Mouse (Mus musculus) layer of hippocampus, postnatal 25 days (tissue): ENCODE measurements around the gene Klrb1b. TPM values are rescaled to one million over a fixed set of nuclear protein-coding genes. Genes with fewer than 3 reads are reported as not detected.
A peak's percentile ranks its signal among the peaks of the same experiment; 100 is the strongest.
"Not testable (repeated sequence)": the region's sequence is repeated elsewhere in the genome, so short reads cannot be mapped to it uniquely, and the experiment has no call there.

ENCODE experiments used
- DNase-seq, 2 experiments: peaks; one replicate each; pipeline ENCODE4 v3.0.0; 2022; ENCODE audit warnings: mixed read lengths in 2 of 2, low spot score in 1 of 2; ENCODE audit errors: extremely low spot score in 1 of 2
- total RNA-seq, 2 experiments: library from RNA; stranded (reverse); gene quantifications; 2 replicates each; pipeline ENCODE4 v1.2.3; 2021

Gene Klrb1b
- total RNA-seq, 2 experiments from 2014 or later = not detected

DNA sequence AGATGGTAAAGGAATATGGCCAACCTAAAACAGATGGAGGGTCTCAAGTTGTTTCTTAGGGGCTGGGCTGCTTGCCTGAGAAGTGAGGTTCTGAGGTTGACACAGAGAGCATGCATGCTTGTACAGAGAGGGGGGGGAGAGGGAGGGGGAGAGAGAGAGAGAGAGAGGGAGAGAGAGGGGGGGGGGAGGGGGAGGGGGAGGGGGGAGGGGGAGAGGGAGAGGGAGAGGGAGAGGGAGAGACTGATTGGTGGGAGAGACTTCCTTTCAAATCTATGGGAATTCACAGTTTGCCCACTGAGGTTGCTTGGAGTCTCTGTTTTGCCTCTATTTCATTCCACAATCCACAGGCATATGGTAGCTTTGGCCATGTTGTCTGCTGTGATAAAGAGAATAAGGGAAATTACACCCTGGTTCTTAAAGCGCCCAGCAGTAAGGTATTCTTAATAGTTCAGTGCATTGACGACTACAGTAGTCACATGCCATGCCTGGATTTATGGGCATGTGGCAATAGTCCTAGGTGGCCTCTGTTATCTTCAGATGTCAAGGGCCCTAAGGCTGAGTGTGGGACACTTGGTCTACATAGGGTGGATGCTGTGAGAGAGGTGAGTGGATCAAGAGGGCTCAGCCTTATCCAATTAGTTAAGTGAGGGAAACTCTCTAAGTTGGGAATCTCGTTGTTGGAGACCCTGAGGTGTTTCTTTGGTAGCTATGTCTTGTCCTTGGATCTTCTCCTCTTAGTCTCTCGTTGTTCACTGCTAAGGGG, 15.4 kb upstream of the Klrb1b start:
- DNase-seq = no peak

DNA sequence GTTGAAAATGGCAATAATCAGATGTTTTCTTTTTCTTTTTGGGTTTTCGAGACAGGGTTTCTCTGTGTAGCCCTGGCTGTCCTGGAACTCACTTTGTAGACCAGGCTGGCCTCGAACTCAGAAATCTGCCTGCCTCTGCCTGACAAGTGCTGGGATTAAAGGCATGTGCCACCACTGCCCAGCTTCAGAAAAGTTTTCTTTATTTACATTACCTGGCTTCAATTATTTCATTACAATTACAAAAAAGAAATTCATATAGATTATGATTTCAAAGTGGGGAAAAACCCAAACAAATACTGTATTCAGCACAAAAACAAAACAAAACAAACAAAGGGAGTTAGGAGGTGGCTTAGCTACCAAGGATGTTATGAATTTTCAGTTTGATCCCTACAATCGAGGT, 14.5 kb upstream of the Klrb1b start:
- not testable (repeated sequence) for DNase-seq

DNA sequence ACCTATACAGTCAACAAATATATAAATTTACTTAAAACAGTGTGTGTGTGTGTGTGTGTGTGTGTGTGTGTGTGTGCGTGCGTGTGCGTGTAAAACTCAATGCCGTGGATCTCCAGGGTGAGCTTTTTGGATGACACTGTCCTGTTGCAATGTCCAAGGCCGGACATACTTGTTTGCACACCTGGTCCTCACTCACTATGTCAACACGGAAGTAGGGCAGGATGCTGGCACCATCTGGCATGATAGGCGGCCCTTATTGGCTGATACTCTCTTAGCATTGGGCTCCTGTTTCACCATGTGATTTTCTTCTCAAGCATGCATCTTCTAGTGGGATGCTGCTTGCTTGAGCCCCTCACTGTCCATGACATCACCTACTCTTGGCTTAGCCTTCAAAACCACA, 13.8 kb upstream of the Klrb1b start:
- DNase-seq = no peak

DNA sequence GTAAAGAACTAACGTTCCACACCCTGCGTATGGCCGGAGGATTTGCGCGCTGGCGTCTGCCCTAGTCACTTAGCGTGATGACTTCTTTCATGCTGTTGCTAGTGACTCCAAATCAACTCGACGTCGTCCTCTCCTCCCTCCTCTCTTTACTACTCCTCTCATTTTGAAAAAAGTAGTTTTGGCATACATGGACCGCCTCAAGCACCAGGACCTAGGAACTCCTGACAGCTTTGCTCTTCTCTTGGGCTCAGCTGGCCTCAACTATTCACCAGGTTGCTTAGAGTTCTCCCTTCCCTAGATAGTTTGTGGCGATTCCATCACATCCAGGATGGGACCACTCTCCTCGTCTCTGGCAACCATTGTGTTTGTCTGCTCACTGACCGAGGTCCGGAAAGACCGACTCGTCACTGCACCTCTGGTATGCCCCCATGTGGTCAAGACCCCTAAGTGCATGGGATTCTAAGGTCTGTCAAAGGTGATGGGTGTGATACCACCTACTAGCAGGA, 13.2 kb upstream of the Klrb1b start:
- DNase-seq = peak; percentile 43 to 62

DNA sequence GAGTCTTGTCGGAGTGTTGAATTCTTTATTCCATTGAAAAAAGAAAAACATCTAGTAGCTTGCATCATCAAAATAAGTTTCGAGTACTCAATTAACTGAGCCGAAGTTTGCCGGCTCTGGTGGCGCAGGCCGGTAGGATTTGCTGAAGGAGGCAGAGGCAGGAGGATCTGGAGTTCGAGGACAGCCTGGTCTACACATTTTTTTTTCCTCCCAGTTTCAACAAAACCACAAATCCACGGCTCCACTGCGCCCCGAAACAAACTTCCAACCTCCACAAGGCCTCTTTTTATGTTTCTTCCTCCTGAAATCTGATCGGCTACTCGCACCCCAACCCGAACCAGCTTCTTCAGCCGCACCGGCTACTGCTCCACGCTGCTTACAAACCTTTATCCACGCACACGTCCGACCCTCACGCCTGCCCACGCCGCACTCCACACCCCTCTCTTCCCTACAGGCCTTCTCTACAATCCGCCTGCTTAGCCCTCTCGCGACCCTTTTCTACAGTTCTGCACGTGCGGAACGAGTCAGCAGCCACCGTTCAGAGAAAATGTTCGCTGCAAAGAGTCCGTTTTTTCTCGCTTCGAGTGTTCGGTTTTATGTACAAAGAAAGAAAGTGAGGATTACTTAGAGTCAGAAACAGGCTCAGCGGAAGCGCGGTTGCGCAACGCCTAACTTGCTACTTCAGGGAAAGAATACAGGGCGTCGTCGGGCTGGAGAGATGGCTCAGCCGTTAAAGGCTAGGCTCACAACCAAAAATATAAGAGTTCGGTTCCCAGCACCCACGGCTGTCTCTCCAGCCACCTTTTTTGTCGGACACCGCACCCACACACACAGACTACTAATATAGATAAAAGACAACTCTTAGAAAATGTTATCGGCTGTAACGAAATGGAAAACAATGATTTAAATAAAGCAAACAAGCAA, 12.5 kb upstream of the Klrb1b start:
- DNase-seq = peak; percentile 91 to 93

DNA sequence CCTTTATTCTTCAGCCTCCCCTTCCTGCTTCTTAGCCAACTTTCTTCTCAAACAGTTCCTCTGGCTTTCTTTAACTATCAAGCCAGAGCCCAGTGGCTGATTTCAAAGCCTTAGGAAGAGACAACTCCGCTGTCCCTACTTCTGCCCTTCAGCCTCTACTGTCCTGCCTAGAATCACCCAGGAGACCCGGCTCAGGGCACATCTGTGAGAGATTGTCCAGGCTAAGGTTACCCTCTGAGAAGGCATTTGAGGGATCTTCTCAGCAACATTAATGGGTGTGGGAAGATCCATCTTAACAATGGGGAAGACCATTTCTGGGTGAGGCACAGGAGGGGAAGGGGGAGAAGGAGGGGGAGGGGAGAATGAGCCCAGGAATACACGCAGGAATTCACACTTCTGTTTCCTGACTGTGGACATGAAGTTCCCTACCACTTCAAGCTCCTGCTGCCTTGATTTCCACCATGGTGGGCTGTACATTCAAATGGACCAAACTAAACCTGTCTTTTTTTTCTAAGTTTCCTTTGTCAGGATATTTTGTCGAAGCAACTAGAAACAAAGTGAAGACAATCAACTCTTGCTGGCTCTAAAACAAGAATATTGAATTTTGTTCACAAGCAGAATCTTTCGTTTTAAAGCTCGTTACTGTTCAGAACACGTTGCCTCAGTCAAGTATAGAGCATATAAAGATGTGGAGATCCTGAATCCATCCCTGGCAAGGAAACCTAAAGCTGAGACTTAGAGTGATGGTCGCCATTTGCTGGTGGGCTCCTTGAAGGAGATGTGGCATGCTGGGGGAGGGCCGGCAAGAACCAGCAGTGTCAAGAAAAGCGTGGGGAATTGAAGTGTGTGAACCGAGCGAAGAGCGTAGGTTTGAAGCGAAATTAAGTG, 11.6 kb upstream of the Klrb1b start:
- DNase-seq = no peak

DNA sequence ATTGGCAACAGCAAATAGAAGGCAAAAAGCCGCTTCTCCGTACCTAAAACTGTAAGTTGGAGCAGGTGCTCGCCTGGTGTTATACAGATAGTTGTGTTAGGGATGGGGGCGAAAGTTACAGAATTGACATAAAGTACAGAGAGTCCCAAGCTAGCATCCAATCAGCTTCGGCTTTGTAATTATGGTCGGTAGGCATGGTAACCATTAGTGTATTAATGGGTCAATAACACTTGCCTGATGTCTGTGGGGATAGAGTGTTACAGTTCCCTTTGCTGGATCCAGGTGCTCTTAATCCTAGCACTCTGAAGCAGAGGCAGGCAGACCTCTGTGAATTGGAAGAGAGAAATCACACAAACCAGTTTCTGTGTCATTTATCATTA, 10.8 kb upstream of the Klrb1b start:
- DNase-seq = no peak

DNA sequence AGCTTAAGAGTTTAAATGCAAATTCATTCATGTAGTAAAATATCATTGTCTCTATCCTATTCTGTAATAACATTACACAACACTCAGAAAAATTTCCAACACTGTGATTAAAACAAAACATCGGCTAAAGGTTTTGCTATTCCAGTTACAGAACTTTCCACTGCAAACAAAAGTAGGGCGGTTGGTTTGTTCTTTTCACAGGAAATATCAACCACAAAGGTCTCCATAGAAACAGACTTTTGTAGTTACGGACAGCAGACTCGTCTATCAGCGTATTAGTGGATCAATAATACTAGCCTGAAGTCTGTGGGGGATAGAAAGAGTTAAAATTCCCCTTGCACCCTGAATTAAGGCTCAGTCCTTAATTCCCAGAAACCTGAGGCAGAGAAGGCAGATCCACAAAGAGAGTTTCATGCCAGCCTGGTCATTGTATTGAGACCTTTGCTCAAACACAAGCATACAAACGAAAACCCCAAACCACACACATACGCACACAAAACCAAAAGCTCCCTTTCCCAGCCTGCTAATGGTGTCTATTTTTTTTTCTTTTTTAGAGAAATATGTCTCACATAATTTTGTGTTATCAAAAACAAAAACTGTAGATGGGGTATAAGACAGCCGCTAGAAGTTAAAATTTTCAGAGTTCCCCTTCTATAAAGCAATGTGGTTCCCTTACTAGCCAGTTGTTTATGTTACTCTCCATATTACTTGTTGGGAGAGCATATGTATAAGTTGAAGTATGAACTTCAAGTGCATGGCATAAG, 10.2 kb upstream of the Klrb1b start:
- no peak for DNase-seq

DNA sequence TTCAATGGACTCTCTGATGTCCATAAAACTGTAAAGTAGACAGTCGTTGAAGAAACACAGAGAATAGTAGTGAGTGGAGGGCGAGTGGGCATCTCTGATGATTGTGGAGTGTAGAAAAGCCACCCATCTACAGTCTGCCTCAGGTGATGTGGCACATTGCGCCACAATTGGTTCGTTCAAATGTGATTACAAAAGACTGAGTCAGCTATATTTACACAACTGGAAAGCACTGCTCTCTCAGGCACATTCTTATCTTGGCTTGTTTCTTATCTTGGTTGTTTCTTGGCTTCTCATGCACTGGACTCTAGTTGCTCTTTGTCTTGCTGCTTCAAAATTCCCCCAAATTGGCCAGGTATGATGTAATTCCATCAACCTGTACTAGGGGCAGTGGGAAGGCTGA, 9.4 kb upstream of the Klrb1b start:
- DNase-seq = no peak

DNA sequence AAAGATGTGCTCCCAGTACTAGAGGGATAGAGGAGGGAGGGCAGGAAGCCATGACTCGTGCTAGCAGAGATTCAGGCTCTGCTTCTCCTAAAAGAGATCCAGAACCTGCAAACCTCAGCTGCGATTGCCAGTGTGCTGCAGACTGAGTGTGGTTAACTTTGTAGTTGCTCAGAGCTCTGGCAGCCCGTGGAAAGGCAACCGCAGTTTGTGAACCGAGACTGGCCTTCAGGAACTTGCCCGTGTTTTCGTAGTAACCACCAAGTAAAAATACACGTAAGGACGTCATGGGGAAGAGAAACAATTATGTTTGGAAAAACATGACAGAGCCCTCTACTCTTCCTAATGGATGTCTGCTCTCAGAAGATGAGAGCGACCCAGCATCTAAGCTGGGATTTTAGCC, 6.9 kb upstream of the Klrb1b start:
- DNase-seq = no peak

DNA sequence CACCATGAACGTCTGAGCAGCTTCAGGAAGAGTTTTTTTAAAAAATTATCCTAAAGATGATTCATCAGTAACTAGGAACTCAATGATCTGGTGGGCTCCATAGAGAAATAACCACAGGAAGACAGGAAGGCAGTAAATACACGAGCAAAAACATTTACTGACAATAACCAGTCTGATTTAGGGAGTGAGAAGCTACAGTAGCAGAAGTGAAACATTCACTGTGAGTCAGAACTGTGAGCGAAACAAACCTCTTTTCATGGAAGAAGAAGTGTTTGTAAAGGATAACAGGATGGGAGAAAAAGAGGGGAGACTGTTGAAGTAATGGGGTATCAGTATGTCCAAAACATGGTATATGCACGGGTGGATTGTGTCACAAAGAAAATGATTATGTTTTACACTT, 3.7 kb upstream of the Klrb1b start:
- no peak for DNase-seq

DNA sequence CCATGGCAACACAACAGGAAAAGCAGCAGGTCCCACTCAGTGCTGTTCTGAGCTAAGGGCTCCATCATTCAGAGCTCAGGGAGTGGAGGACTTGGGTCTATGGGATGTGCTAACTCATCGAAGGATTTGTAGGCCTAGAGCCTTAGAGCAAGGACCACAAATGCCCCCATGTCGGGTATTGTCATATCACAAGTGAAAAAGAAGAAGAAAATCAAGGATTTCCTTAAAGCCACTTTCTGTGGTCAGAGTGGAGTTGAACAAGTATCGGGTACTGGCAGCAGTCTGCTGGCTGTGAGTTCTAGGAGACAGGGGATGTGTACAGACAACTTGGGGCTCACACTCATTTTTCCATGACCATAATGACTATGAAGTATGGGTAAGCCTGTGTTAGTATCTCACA, 650 bp upstream of the Klrb1b start:
- DNase-seq = no peak

DNA sequence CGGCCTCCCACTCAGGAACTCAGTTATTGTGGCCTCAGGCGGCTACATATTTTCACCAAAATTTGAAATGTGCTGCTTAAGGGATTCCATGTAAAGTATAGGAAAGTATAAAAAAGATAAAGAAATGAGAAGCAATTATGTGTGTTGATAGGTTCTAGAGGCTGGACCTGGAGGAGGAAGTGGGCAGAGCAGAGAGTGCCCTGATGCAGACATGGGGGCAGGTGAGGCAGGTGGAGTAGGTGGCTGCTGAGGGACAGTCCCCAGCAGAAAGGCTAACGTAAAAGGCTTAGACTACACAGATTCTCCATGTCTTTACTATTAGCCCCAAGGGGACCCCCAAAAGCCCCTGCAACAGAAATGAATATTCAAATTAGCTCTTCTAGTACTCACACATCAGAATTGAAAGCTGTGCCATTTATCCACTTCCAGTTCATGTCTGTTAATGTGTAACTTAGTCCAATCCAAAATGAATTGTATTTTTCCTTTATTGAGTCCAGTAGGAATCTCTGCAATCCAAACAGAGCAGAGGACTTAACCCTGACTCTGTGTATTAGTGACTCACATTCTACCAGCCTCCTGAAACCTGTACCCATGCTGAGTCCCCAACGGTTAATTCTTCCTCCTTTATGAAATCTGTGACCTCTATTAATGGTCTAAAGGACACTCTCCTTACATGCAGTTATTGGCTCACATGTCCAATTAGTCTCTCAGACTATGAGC, 7.9 kb downstream of the Klrb1b start:
- no peak for DNase-seq

DNA sequence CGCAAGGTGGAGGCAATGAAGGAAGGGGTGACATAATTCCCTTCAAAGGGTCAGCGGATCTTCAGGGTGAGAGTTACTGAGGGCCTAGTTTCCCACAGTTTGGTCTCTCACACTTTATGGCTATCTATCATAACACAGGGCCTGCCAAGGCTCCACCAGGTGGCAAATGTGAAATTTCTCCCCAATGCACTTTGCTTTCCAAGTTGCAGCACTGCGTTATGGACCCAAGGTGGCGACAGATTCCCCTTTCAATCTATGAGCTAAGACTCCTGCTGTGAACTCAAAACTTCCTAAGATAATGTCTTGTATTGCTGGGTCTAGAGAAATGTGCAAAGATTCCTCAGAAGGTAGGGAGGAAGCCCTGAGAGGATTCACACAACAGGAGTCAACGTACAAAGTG, 17.6 kb downstream of the Klrb1b start:
- DNase-seq = no peak

DNA sequence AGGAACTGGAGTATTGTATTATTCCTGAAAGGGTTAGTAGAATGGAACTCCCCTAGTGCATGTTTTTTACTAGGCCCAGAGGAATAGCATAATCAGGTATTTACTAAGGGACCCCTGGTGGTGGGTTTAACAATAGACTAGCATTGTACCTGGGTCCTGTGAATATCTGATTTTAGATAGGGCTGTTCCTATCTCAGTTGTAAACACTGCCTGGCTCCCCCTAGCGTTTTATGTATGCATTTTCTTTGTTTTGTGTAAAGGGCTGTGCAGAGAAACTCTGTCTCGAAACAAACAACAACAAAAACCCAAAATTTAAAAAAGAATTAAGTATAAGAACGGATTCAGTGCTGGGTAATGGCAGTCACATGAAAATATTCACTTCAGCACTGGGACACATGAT, 19.1 kb downstream of the Klrb1b start:
- DNase-seq = no peak

DNA sequence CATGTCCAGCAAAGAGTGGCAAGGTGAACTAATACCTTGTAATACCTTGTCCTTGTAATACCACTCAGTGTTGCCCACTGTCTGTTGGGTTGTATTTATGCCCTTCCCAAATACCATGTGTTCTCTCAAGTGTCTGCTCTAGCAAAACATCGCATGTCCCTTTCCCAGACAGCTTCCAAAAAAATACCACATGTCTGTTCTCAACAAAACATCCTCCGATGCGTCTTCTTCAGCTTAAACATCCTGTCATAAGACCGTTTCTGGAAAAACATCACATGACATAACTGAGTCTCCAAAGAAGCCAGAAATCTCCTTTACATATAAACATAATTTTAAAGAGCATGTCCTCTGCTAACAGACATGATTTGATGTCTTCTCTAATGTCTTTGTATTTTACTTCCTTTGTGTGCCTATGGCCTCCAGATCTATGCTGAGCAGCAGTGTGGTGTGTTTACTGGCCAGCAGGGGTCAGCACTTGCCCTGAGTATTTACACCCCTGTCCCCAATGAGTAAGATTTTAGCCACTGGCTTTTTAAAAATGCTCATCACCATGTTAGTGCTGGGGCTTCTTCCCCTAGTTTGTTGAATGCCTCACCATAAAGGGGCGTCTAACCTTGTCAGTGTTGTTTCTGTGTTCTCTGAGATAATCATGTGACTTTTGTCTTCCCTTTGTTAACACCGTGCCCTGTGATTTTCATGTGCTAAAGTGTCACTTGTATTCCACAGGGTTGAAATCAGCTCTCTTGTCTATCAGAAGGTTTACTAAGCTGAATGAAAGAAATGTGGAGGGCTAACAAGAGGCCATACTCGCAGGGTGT, 21.1 kb downstream of the Klrb1b start:
- DNase-seq = peak in 1 of 2 experiments; percentile 52

DNA sequence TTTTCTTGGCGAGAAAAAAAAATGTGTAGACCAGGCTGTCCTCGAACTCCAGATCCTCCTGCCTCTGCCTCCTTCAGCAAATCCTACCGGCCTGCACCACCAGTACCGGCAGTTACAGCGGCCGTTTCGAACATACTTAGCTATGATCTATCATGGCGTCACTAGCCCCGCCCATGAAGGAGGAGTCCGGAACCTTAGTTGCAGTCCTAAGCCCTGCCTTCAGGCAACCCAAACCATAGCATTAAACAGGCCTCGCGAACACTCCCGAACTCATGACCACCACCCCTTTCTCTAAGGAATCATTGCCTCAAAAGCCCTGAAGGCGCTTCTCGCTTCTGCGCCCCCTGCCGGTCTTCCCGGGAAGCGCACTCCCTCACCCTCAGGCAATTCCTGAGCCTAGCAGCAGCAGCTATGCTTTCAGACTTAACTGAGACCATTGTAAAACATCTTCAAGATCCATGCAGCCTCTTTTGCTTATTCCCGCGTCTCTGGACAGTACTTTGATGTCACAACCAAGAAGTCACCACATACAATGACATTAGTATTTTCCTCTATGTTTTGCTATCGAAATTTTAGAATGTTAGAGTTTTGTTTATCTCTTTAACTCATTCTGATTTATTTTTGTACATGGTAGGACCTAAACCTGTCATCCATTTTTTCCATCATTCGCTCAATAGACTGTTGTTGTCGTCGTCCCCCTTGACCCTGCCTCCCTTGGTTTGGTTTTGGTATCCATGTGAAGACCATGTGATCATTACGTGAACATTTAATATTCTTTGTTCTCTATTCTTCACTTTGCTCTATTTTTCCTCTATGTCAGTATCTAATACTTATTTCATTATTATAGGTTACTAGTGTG, 22.9 kb downstream of the Klrb1b start:
- peak; percentile 97 to 99 for DNase-seq
